Mouse (Mus musculus) C2C12 (cell line): Measurements from ENCODE around the gene Rmi2.

Source experiments
- CTCF ChIP-seq: IDR thresholded peaks from one replicate; pipeline ENCODE4 v1.5.1; 2011; ENCODE audit not compliant: control insufficient read depth, insufficient read depth, insufficient read length
- MAX ChIP-seq: IDR thresholded peaks from one replicate; pipeline ENCODE4 v1.6.1; 2011; ENCODE audit warnings: mild to moderate bottlenecking, control low read depth
- MYOG ChIP-seq: IDR thresholded peaks from one replicate; pipeline ENCODE4 v1.6.1; 2011; ENCODE audit not compliant: control insufficient read depth, insufficient read length; ENCODE audit errors: extremely low read depth
- USF1 ChIP-seq: IDR thresholded peaks from one replicate; pipeline ENCODE4 v1.6.1; 2011; ENCODE audit warnings: low read depth, mild to moderate bottlenecking, control low read depth, moderate library complexity

DNA sequence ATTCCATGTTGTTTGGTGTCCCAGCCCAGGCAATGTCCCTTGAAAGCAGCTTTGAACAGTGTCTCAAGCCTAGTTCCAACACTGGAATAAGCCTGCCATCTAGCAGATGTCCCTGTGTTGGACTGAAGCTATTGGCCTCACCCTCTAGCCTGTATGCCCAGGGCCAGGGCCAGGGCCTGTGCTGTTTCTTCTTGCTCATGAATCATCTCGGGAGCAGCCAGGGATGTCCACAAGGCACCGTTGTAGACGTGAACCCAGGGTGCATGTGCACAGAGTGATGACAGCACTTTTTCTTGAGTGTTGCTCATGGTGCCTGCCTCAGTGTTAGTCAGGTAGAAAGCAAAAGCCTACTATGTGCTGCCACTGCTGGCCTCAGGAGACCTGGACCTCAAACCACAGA is 2.4 kb downstream of the Rmi2 start:
- TF ChIP-seq CTCF (no peak), MYOG (no peak), MAX (no peak), USF1 (no peak)
